Mouse (Mus musculus) myocyte (in vitro differentiated cells): ENCODE data around the gene Gm8251. TPM values are rescaled to one million over a fixed set of nuclear protein-coding genes. Genes with fewer than 3 reads are reported as not detected.

Source experiments
- H3K27me3 ChIP-seq: one replicate; pipeline ENCODE4 v1.6.1; 2011; ENCODE audit not compliant: control insufficient read depth, insufficient read depth, insufficient read length
- H3K36me3 ChIP-seq: one replicate; pipeline ENCODE4 v1.6.1; 2011; ENCODE audit not compliant: control insufficient read depth, insufficient read depth
- H3K4me2 ChIP-seq: one replicate; pipeline ENCODE4 v1.6.1; 2011; ENCODE audit warnings: low read depth, control low read depth
- H3K4me3 ChIP-seq: one replicate; pipeline ENCODE4 v1.5.1; 2011; ENCODE audit warnings: mild to moderate bottlenecking, control low read depth, moderate library complexity
- H3K79me2 ChIP-seq: one replicate; pipeline ENCODE4 v1.6.1; 2011; ENCODE audit not compliant: control insufficient read depth, insufficient read depth
- H3ac ChIP-seq: one replicate; pipeline ENCODE4 v1.6.1; 2011; ENCODE audit not compliant: control insufficient read depth, insufficient read length
- CEBPB ChIP-seq: IDR thresholded peaks from 2 replicates; pipeline ENCODE4 v1.6.1; 2011; ENCODE audit warnings: mild to moderate bottlenecking, moderate library complexity; ENCODE audit not compliant: poor library complexity, insufficient read depth, severe bottlenecking
- E2F4 ChIP-seq: IDR thresholded peaks from one replicate; pipeline ENCODE4 v1.6.1; 2011; ENCODE audit warnings: mild to moderate bottlenecking, control low read depth, moderate library complexity; ENCODE audit not compliant: insufficient read depth
- MAX ChIP-seq: IDR thresholded peaks from one replicate; pipeline ENCODE4 v1.6.1; 2011; ENCODE audit warnings: low read depth, mild to moderate bottlenecking, control low read depth
- MYOD1 ChIP-seq, 3 experiments: IDR thresholded peaks; one replicate each; pipeline ENCODE4 v1.6.1; 2011; ENCODE audit warnings: control low read depth in 2 of 3, low read depth in 2 of 3, mild to moderate bottlenecking in 2 of 3, moderate library complexity in 1 of 3; ENCODE audit not compliant: insufficient read length in 2 of 3, control insufficient read depth in 1 of 3
- MYOG ChIP-seq, 3 experiments: IDR thresholded peaks; one replicate each; pipeline ENCODE4 v1.6.1; 2011; ENCODE audit warnings: control low read depth in 2 of 3, low read depth in 2 of 3, mild to moderate bottlenecking in 2 of 3; ENCODE audit not compliant: insufficient read length in 2 of 3, control insufficient read depth in 1 of 3, insufficient read depth in 1 of 3
- POLR2A ChIP-seq: IDR thresholded peaks from one replicate; pipeline ENCODE4 v1.6.1; 2011; ENCODE audit warnings: low read depth, mild to moderate bottlenecking, control low read depth, moderate library complexity; ENCODE audit not compliant: insufficient read length
- POLR2AphosphoS2 ChIP-seq: IDR thresholded peaks from one replicate; pipeline ENCODE4 v1.6.1; 2011; ENCODE audit warnings: low read depth, control low read depth; ENCODE audit not compliant: insufficient read length
- REST ChIP-seq: IDR thresholded peaks from one replicate; pipeline ENCODE4 v1.6.1; 2011; ENCODE audit warnings: mild to moderate bottlenecking, control low read depth, moderate library complexity; ENCODE audit not compliant: insufficient read depth, insufficient read length
- SRF ChIP-seq: IDR thresholded peaks from one replicate; pipeline ENCODE4 v1.6.1; 2011; ENCODE audit warnings: low read depth; ENCODE audit not compliant: control insufficient read depth, insufficient read length
- TCF12 ChIP-seq: IDR thresholded peaks from one replicate; pipeline ENCODE4 v1.6.1; 2011; ENCODE audit warnings: mild to moderate bottlenecking, control low read depth; ENCODE audit not compliant: poor library complexity, insufficient read depth, severe bottlenecking
- TCF3 ChIP-seq: IDR thresholded peaks from one replicate; pipeline ENCODE4 v1.6.1; 2011; ENCODE audit warnings: low read depth, control low read depth; ENCODE audit not compliant: insufficient read length
- USF1 ChIP-seq: IDR thresholded peaks from one replicate; pipeline ENCODE4 v1.6.1; 2011; ENCODE audit warnings: low read depth, mild to moderate bottlenecking, control low read depth, moderate library complexity
- polyA plus RNA-seq: library from polyadenylated mRNA; unstranded; fragments of >200 nt; fragmentation: generic; extraction: Trizol; gene quantifications from one replicate; pipeline ENCODE4 v1.2.1, GENCODE M21; 2012; ENCODE audit warnings: missing spikeins

Gene Gm8251
- polyA plus RNA-seq, 1 experiment: not detected

GRCm38 (mm10) chr1:44032948-44033347 lies 28.8 kb downstream of the Gm8251 start:
- peaks cover 14% of the 10 kb centered on the region for H3K27me3 ChIP-seq
- no peak overlapping the region for H3K4me2 ChIP-seq
- H3ac ChIP-seq: no peak overlapping the region
- no peaks in the 10 kb centered on the region for H3K79me2 ChIP-seq
- TF ChIP-seq REST (no peak), TCF3 (no peak), MYOD1 (IDR thresholded peaks at IDR 0.05; ENCODE audit: control insufficient read depth in 1 of 3, insufficient read length in 2 of 3, low read depth in 2 of 3) (no peak), TCF12 (no peak), MYOG (IDR thresholded peaks at IDR 0.05; ENCODE audit: control insufficient read depth in 1 of 3, insufficient read depth in 1 of 3, insufficient read length in 2 of 3, low read depth in 2 of 3) (no peak), E2F4 (no peak), USF1 (no peak), SRF (no peak), MAX (no peak), POLR2A (no peak), POLR2AphosphoS2 (no peak), CEBPB (no peak)
- no peak overlapping the region for H3K4me3 ChIP-seq
- no peaks in the 10 kb centered on the region for H3K36me3 ChIP-seq

GRCm38 (mm10) chr1:44032213-44032612 lies 29.5 kb downstream of the Gm8251 start:
- no peak overlapping the region for H3K4me3 ChIP-seq
- peaks cover 14% of the 10 kb centered on the region for H3K27me3 ChIP-seq
- H3K36me3 ChIP-seq: no peaks in the 10 kb centered on the region
- no peaks in the 10 kb centered on the region for H3K79me2 ChIP-seq
- H3ac ChIP-seq: no peak overlapping the region
- TF ChIP-seq CEBPB: no peak
- TF ChIP-seq MYOG (IDR thresholded peaks at IDR 0.05; ENCODE audit: control insufficient read depth in 1 of 3, insufficient read depth in 1 of 3, insufficient read length in 2 of 3, low read depth in 2 of 3): no peak
- TF ChIP-seq USF1: no peak
- no peak for TF ChIP-seq POLR2A
- TF ChIP-seq SRF: no peak
- TF ChIP-seq POLR2AphosphoS2: no peak
- TF ChIP-seq TCF3: no peak
- TF ChIP-seq TCF12: no peak
- TF ChIP-seq E2F4: no peak
- no peak for TF ChIP-seq MAX
- TF ChIP-seq REST: no peak
- TF ChIP-seq MYOD1 (IDR thresholded peaks at IDR 0.05; ENCODE audit: control insufficient read depth in 1 of 3, insufficient read length in 2 of 3, low read depth in 2 of 3): no peak
- H3K4me2 ChIP-seq: peak overlapping the region; percentile 29

GRCm38 (mm10) chr1:44027651-44028050 lies 34.1 kb downstream of the Gm8251 start:
- Histone ChIP-seq H3ac (no peak overlapping the region), H3K4me2 (no peak overlapping the region), H3K79me2 (no peaks in the 10 kb centered on the region), H3K27me3 (no peaks in the 10 kb centered on the region), H3K36me3 (no peaks in the 10 kb centered on the region), H3K4me3 (no peak overlapping the region)
- TF ChIP-seq POLR2AphosphoS2 (no peak), MYOG (IDR thresholded peaks at IDR 0.05; ENCODE audit: control insufficient read depth in 1 of 3, insufficient read depth in 1 of 3, insufficient read length in 2 of 3, low read depth in 2 of 3) (no peak), MYOD1 (IDR thresholded peaks at IDR 0.05; ENCODE audit: control insufficient read depth in 1 of 3, insufficient read length in 2 of 3, low read depth in 2 of 3) (no peak), POLR2A (no peak), USF1 (no peak), SRF (no peak), CEBPB (no peak), TCF12 (no peak), REST (no peak), TCF3 (no peak), MAX (no peak), E2F4 (no peak)

GRCm38 (mm10) chr1:44022656-44023055 lies 39.1 kb downstream of the Gm8251 start:
- Histone ChIP-seq H3K4me2 (no peak overlapping the region), H3K27me3 (no peaks in the 10 kb centered on the region), H3ac (no peak overlapping the region), H3K36me3 (no peaks in the 10 kb centered on the region), H3K4me3 (no peak overlapping the region), H3K79me2 (no peaks in the 10 kb centered on the region)
- TF ChIP-seq MYOG (IDR thresholded peaks at IDR 0.05; ENCODE audit: control insufficient read depth in 1 of 3, insufficient read depth in 1 of 3, insufficient read length in 2 of 3, low read depth in 2 of 3) (peak in 2 of 3 experiments; percentile 5 to 83), CEBPB (no peak), REST (no peak), TCF3 (no peak), MAX (no peak), POLR2AphosphoS2 (no peak), E2F4 (no peak), SRF (no peak), MYOD1 (IDR thresholded peaks at IDR 0.05; ENCODE audit: control insufficient read depth in 1 of 3, insufficient read length in 2 of 3, low read depth in 2 of 3) (peak in 2 of 3 experiments; percentile 43 to 65), USF1 (no peak), TCF12 (no peak)
